Mouse (Mus musculus): Measurements from ENCODE around the gene Suco. TPM values are rescaled to one million over a fixed set of nuclear protein-coding genes. Genes with fewer than 3 reads are reported as not detected.

Gene Suco
- polyA plus RNA-seq, 1 experiment = 14.7 TPM

DNA sequence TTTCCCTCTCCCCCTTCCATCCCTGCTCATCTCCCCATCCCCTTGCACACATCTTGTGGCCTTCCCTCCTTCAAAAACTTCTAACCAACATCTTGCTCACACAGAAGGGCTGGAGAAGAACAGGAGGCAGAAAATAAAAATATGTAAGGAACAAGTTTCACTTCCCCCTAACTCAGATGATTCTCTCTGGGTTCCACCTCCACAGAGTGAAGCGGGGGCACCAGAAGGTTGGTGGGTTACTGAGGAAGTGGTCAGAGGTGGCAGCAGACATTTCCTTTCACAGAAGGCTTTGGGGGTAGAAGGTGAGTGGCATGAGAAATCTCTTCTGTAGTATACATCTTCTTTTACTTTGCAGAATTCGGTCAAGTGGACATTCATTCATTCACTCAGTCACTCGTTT, 77.6 kb downstream of the Suco start:
- Histone ChIP-seq H3K4me1 (ENCODE audit: control insufficient read depth, insufficient read depth, low read length) (no peaks in the 10 kb centered on the region), H3K4me3 (ENCODE audit: insufficient read depth, low read length) (no peak overlapping the region), H3K27ac (ENCODE audit: insufficient read depth, low read length) (no peak overlapping the region)
- TF ChIP-seq CTCF (IDR thresholded peaks at IDR 0.05; ENCODE audit: extremely low read depth, insufficient read depth, low read length) = no peak
- TF ChIP-seq POLR2A (IDR thresholded peaks at IDR 0.05; ENCODE audit: extremely low read depth, insufficient read depth, low read length) = no peak

DNA sequence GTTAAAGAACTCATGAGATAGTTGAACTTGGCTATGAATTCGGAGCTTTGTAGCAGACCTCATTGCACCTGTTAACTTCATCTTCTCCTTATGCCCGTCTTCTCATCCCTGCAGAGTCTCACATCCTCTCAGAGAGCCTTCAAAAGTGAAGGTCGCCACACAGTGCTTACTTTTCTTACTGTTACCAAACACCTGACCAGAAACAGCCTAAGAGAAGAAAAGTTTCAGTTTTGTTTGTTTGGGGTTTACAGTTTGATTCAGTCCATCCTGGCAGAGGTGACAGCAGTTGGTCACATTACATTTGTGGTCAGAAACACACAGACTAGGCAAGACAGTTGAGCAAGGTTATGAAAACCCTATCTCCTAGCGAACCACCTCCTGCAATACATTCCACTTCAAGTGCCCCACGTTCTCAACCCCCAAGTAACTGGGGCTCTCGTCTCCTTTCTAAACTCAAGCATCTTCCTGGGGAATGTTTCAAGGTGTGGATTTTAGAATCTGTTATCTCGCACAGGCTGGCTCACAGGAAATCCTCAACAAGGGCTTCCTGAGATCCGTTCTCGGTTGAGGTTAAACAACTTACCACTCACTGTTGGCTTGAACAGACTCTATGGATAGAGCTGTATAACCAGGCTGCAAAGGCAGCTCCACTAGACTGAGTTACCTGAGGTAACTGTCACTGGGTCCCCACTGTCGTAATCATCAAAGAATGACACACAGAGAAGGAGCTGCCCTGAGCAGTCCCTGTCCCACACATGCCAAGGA, 81.9 kb downstream of the Suco start:
- H3K4me1 ChIP-seq (ENCODE audit: control insufficient read depth, insufficient read depth, low read length) = no peaks in the 10 kb centered on the region
- no peak overlapping the region for H3K27ac ChIP-seq (ENCODE audit: insufficient read depth, low read length)
- H3K4me3 ChIP-seq (ENCODE audit: insufficient read depth, low read length) = no peak overlapping the region
- no peak for TF ChIP-seq CTCF (IDR thresholded peaks at IDR 0.05; ENCODE audit: extremely low read depth, insufficient read depth, low read length)
- TF ChIP-seq POLR2A (IDR thresholded peaks at IDR 0.05; ENCODE audit: extremely low read depth, insufficient read depth, low read length) = no peak

DNA sequence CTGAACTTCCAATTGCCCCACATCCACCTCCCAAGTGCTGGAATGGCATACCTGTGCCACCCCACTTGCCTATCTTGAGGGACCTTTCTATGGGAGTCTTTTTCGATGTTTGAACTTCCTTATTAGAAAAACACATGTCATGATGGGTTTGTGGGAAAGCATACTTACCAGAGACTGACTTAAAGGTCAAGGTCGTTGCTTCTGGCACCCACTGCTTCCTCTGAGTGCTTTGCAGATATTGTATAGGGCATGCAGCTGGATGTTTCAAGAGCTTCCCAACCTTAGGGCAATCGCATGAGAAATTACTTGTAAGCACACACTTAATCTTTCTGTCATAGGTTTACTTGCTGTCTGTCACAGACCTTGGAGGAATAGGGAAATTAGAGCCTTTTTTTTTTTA, 83.2 kb downstream of the Suco start:
- no peak for TF ChIP-seq CTCF (IDR thresholded peaks at IDR 0.05; ENCODE audit: extremely low read depth, insufficient read depth, low read length)
- TF ChIP-seq POLR2A (IDR thresholded peaks at IDR 0.05; ENCODE audit: extremely low read depth, insufficient read depth, low read length) = no peak
- Histone ChIP-seq H3K4me1 (ENCODE audit: control insufficient read depth, insufficient read depth, low read length) (no peaks in the 10 kb centered on the region), H3K27ac (ENCODE audit: insufficient read depth, low read length) (no peak overlapping the region), H3K4me3 (ENCODE audit: insufficient read depth, low read length) (no peak overlapping the region)

DNA sequence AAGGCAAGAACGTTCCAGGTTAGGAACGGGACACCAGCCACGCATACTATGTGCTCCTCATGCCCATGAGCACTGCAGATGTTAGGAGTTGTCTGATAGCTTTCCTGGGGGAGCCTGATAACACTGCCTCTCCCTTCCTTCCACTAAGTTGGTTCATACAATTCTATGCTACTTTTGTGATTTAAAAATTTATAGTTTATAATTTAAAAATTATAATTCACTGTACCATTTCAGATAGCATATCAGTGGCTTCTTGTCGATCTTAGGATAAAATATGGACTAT, 83.9 kb downstream of the Suco start:
- no peak overlapping the region for H3K27ac ChIP-seq (ENCODE audit: insufficient read depth, low read length)
- H3K4me3 ChIP-seq (ENCODE audit: insufficient read depth, low read length) = no peak overlapping the region
- H3K4me1 ChIP-seq (ENCODE audit: control insufficient read depth, insufficient read depth, low read length) = no peaks in the 10 kb centered on the region
- no peak for TF ChIP-seq CTCF (IDR thresholded peaks at IDR 0.05; ENCODE audit: extremely low read depth, insufficient read depth, low read length)
- TF ChIP-seq POLR2A (IDR thresholded peaks at IDR 0.05; ENCODE audit: extremely low read depth, insufficient read depth, low read length) = no peak

- TF ChIP-seq POLR2A (IDR thresholded peaks at IDR 0.05; ENCODE audit: extremely low read depth, insufficient read depth, low read length) (no peak), CTCF (IDR thresholded peaks at IDR 0.05; ENCODE audit: extremely low read depth, insufficient read depth, low read length) (no peak)
- no peak overlapping the region for H3K4me3 ChIP-seq (ENCODE audit: insufficient read depth, low read length)
- H3K27ac ChIP-seq (ENCODE audit: insufficient read depth, low read length) = no peak overlapping the region
- no peaks in the 10 kb centered on the region for H3K4me1 ChIP-seq (ENCODE audit: control insufficient read depth, insufficient read depth, low read length)
Measured at GRCm38 (mm10) chr1:161791854-161792686, 84.4 kb downstream of the Suco start.

GRCm38 (mm10) chr1:161788339-161788738, 88.1 kb downstream of the Suco start, which contains the start of gene Fasl:
Gene Fasl, minus strand, starts transcription at chr1:161788495.
- Histone ChIP-seq H3K4me1 (ENCODE audit: control insufficient read depth, insufficient read depth, low read length) (no peaks in the 10 kb centered on the region), H3K27ac (ENCODE audit: insufficient read depth, low read length) (no peak within 1 kb of the TSS)
- no peak for TF ChIP-seq CTCF (IDR thresholded peaks at IDR 0.05; ENCODE audit: extremely low read depth, insufficient read depth, low read length)
- TF ChIP-seq POLR2A (IDR thresholded peaks at IDR 0.05; ENCODE audit: extremely low read depth, insufficient read depth, low read length) = no peak

DNA sequence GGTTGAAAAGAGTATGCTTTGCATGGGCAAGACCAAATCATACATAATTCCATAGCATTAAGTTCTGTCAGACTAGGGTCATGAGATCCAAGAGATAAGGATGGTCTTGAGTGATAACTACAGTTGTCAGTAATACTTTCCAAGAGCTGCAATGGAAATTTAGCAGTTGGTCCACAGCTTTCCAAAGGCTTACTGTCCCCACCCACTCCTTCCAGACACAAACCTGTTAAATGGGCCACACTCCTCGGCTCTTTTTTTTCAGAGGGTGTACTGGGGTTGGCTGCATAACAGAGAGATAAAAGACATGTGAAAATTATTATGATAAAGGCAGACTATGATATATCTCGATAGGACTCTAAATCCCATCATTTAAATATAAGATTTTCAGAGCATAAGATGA, 93.8 kb downstream of the Suco start:
- no peak overlapping the region for H3K27ac ChIP-seq (ENCODE audit: insufficient read depth, low read length)
- H3K4me3 ChIP-seq (ENCODE audit: insufficient read depth, low read length) = no peak overlapping the region
- no peaks in the 10 kb centered on the region for H3K4me1 ChIP-seq (ENCODE audit: control insufficient read depth, insufficient read depth, low read length)
- no peak for TF ChIP-seq CTCF (IDR thresholded peaks at IDR 0.05; ENCODE audit: extremely low read depth, insufficient read depth, low read length)
- TF ChIP-seq POLR2A (IDR thresholded peaks at IDR 0.05; ENCODE audit: extremely low read depth, insufficient read depth, low read length) = no peak

More at GRCm38 (mm10) chr1:161788339-161788738, 88.1 kb downstream of the Suco start, which contains the start of gene Fasl:
- H3K4me3 ChIP-seq (ENCODE audit: insufficient read depth, low read length) = no peak within 1 kb of the TSS

- no peak for TF ChIP-seq POLR2A (IDR thresholded peaks at IDR 0.05; ENCODE audit: extremely low read depth, insufficient read depth, low read length)
- no peak for TF ChIP-seq CTCF (IDR thresholded peaks at IDR 0.05; ENCODE audit: extremely low read depth, insufficient read depth, low read length)
- H3K4me3 ChIP-seq (ENCODE audit: insufficient read depth, low read length) = no peak overlapping the region
- no peaks in the 10 kb centered on the region for H3K4me1 ChIP-seq (ENCODE audit: control insufficient read depth, insufficient read depth, low read length)
- no peak overlapping the region for H3K27ac ChIP-seq (ENCODE audit: insufficient read depth, low read length)
Measured at GRCm38 (mm10) chr1:161781594-161781993, 94.9 kb downstream of the Suco start.

DNA sequence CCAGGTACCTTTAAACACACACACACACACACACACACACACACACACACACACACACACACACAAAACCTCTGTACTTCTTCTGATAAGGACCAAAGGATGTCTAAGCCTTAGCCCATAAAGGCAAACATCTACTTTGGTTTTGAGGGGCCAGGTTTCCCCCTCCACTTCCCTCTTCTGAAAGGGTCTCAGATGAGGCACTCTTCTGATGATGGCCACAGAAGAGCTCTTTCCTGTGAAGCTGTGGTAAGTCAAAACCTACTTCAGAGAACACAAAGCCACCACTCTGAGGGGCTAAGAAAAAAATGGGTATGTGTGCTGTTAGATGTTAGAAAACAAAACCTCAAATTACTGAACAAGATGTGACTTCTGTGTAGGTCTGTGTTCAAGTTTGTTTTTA, 97.4 kb downstream of the Suco start:
- no peak overlapping the region for H3K27ac ChIP-seq (ENCODE audit: insufficient read depth, low read length)
- no peaks in the 10 kb centered on the region for H3K4me1 ChIP-seq (ENCODE audit: control insufficient read depth, insufficient read depth, low read length)
- no peak overlapping the region for H3K4me3 ChIP-seq (ENCODE audit: insufficient read depth, low read length)
- no peak for TF ChIP-seq CTCF (IDR thresholded peaks at IDR 0.05; ENCODE audit: extremely low read depth, insufficient read depth, low read length)
- TF ChIP-seq POLR2A (IDR thresholded peaks at IDR 0.05; ENCODE audit: extremely low read depth, insufficient read depth, low read length) = no peak

DNA sequence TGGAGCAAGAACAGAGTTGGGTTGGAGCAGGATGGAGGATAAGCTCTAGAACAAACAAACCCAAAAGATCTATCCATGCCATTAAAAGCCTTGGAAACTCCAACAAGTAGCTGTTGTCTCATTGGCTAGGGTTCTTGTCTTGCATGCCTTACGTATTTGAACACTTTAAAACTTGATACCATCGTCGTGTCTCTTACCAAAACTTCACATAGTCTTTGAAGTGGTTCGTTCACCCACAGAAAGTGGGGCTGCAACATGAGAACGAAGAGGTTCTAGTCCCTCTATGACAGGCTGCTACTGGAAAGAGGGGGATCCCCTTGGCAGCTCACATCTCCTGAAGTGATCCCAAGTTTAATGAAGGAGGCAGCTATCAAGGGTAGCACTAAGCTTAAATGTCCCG, 101.3 kb downstream of the Suco start:
- H3K4me3 ChIP-seq (ENCODE audit: insufficient read depth, low read length) = no peak overlapping the region
- no peak for TF ChIP-seq CTCF (IDR thresholded peaks at IDR 0.05; ENCODE audit: extremely low read depth, insufficient read depth, low read length)
- no peak for TF ChIP-seq POLR2A (IDR thresholded peaks at IDR 0.05; ENCODE audit: extremely low read depth, insufficient read depth, low read length)

More for the DNA sequence above, 101.3 kb downstream of the Suco start:
- no peak overlapping the region for H3K27ac ChIP-seq (ENCODE audit: insufficient read depth, low read length)
- H3K4me1 ChIP-seq (ENCODE audit: control insufficient read depth, insufficient read depth, low read length) = no peaks in the 10 kb centered on the region
